Mouse (Mus musculus) 3T3-L1 (cell line): ENCODE measurements at regions not wholly inside any gene's neighbourhood (a gene's known extent, or its start where the extent isn't known, plus 50 kb on each side); places are given as distances from the start of the nearest gene placed in this dataset.
A peak's percentile ranks its signal among the peaks of the same experiment; 100 is the strongest.

Source experiments
- DNase-seq: peaks from one replicate; pipeline ENCODE4 v3.0.0-alpha.2; 2015; ENCODE audit warnings: low read depth, low spot score

DNA sequence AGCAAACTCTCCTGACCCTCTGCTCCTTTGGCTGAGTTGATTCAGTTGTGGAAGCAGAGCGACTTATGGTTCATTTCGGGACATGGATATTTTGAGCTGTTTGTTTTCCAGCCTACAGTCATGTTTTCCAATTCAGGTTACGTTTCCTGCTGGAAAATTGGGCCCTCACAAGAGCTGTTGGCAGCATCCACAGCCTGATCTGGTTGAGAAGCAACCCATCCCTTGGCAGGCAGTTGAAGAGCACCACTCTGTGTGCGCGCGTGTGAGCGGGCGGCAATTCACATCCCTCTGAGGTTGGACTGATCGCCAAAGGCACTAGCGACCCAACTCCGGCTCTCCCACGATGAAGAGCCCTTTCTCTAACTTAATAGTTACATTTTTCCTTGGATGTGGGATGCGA is 457.1 kb downstream of the Tmem38b start:
- DNase-seq, result no peak

DNA sequence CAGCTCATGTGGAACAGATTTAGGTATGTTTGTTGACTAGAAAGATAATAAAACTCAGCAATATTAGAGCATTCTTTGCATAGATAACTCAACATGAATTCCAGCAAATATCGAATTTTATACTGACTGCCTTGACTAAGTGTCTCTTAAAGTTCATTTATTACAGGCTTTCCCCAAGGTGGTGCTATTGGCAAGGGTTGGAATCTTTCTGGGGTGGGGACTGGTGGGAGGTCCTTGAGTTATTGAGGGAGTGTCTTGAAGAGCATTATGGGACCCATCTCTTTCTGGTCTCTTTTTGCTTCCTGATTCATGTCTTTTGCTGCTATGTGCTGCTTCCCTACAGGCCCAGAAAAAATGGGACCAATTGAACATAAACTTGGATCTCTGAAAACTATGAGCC is 488.0 kb downstream of the Tmem38b start:
- DNase-seq, result peak; percentile 69

DNA sequence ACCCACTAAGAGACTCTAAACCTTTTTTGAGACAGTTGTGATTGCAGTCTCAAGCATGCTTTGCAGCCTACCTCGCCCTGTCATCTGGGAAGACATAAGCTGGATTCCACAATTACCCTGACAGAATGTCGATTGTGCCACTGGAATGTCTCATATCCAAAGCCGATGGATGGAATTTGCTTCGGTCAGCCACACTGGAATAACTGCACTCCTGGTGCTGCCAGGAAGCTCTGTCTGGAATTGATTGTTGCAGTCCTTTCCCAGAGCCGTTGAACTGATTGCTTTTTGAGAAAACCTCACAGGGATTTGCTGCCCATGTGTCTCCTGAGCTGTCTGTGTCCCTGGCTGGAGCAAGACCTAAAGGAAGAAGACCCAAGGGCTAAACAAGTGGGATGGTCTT is 499.0 kb downstream of the Tmem38b start:
- DNase-seq, result peak; percentile 18

GRCm38 (mm10) chr4:54328273-54328672 is 502.4 kb downstream of the Tmem38b start:
- DNase-seq, result no peak

- DNase-seq, result no peak
Observed at GRCm38 (mm10) chr4:54328711-54329427, 503.0 kb downstream of the Tmem38b start.

GRCm38 (mm10) chr4:54330686-54331085 is 504.8 kb downstream of the Tmem38b start:
- DNase-seq, result peak; percentile 19

DNA sequence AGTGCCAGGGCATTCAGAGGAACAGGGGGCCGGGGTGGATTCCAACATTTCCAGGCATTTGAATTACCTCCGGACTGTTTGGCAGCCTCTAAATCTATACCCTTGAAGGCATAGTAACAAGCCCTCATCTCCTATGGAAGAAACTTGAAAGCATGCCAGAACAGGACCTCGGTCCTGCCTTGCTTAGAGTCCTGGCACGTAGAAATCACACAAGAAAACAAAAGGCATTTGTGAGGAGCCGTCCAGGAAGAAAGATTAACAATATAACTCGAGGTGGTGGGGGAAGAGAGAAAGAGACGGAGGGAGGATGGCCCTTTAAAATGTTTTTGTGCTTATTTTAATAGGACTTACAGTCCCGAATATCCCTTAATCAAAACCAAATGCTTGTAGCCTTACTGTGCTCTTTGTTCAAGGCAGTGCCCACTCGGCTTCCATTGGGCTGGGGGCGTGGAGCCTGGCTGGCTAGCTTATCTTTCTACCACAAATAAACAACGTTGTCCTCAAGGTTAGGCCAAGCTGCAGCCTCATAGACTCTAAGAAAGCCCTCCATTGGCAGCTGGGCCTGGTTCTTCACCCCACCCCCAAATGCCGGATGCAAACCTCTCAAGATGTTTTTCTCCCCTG is 505.9 kb downstream of the Tmem38b start:
- peak; percentile 49 for DNase-seq

GRCm38 (mm10) chr4:54332261-54332660 is 506.4 kb downstream of the Tmem38b start:
- no peak for DNase-seq

- DNase-seq, result peak; percentile 63
Observed at GRCm38 (mm10) chr4:54338556-54338955, 512.7 kb downstream of the Tmem38b start.

GRCm38 (mm10) chr4:54340106-54340505 is 514.3 kb downstream of the Tmem38b start:
- no peak for DNase-seq

GRCm38 (mm10) chr4:54353657-54354390 is 528.0 kb downstream of the Tmem38b start:
- DNase-seq, result no peak

- no peak for DNase-seq
Observed at GRCm38 (mm10) chr4:54354391-54354726, 528.5 kb downstream of the Tmem38b start.

- no peak for DNase-seq
Observed at GRCm38 (mm10) chr4:54355381-54356040, 529.7 kb downstream of the Tmem38b start.

DNA sequence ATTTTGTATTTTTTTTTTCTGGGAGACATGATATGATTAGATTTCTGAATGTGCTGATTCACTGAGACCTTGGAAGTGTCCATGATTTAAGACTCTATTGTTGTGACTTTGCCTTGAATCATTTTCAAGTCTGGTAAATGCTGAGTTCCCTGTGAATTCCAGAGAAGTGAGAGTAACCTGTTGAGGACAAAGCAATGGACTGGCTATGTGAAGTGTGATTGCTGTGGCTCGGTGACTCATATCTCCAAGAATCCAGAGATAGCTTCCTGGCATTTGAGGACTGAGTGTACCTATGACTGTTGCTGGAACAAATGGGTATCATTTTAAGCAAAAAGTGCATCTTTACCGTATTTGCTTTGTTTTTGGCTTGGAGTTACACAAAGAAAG is 530.2 kb downstream of the Tmem38b start:
- DNase-seq, result peak; percentile 91

- DNase-seq, result no peak
Observed at GRCm38 (mm10) chr4:54370909-54371308, 545.1 kb downstream of the Tmem38b start.

GRCm38 (mm10) chr4:54371418-54371957 is 545.6 kb downstream of the Tmem38b start:
- DNase-seq, result no peak

GRCm38 (mm10) chr4:54373606-54374005 is 547.8 kb downstream of the Tmem38b start:
- DNase-seq, result peak; percentile 42

GRCm38 (mm10) chr4:54374457-54374856 is 548.6 kb downstream of the Tmem38b start:
- DNase-seq, result peak; percentile 72

GRCm38 (mm10) chr4:54387460-54387859 is 557.4 kb upstream of the Zfp462 start:
- DNase-seq, result no peak

- DNase-seq, result peak; percentile 40
Observed at GRCm38 (mm10) chr4:54391536-54392208, 553.2 kb upstream of the Zfp462 start.

DNA sequence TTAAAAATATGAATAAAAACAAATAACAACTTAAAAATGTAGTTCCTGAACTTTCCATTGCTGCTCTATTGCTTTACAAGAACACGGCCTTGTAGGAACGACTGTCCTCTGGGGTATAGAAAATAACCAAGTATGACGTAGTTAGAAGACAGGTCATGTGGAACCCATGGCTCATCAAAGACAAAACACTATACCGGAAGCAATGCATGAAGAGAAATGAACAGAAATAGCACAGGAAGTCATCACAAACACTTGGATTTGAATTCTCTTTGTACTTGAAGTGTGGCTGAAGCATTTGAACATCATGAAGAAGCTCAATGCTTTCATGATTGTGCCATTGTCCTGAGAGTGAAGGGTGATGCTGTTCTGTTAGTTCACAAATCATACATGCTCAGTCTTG is 538.7 kb upstream of the Zfp462 start:
- DNase-seq, result no peak
